Mouse (Mus musculus): Measurements from ENCODE around the gene Tes3-ps.

DNA sequence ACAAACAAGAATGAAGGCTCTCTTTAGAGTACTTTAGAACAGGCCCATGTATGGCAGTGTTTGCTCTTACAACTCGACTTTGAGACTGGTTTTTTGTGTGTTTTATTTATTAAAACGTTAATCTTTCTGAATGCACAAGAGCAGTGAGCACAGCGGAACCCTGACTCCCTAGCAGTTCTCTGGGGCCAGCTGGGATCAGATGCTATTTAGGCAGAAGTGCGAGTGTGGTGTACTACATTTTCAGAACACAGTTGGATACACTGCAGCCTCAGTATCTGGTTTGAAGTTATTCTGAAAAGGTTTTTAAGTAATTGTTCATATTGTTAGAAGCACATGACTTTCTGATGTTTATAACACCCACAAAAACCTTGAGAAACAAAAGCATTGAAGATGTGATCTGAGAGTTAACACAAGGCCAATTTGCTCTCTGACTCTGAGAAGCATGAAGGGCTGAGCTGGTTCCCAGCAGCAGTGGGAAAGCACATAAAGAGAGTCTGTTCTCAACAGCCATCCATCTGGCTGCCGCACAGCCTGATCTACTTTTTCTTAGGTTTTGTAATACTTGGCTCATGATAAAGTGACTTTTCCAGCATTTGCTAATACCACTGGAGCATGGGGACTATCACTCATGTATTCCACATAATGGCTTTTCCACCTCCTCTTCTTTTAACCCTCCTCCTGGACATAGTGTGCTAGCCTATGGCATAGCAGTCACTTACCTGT lies 32.3 kb upstream of the Tes3-ps start:
- no peak for TF ChIP-seq GATA1 (IDR thresholded peaks at IDR 0.05; ENCODE audit: low read depth, low read length)
- TF ChIP-seq TBP (IDR thresholded peaks at IDR 0.05; ENCODE audit: low read depth, low read length) = no peak
- no peak for TF ChIP-seq CTCF (IDR thresholded peaks at IDR 0.05 in 2 of 3, conservative IDR thresholded peaks at IDR 0.05 in 1 of 3; ENCODE audit: control insufficient read depth in 1 of 3, insufficient read depth in 1 of 3, low read depth in 2 of 3, low read length in 3 of 3, poor library complexity in 1 of 3, severe bottlenecking in 1 of 3)
- TF ChIP-seq TCF12 (IDR thresholded peaks at IDR 0.05; ENCODE audit: low read depth, low read length) = no peak
- no peak for TF ChIP-seq NELFE (IDR thresholded peaks at IDR 0.05; ENCODE audit: low read depth, low read length)
- TF ChIP-seq ZMIZ1 (IDR thresholded peaks at IDR 0.05; ENCODE audit: low read depth, low read length) = no peak
- TF ChIP-seq KAT2A (conservative IDR thresholded peaks at IDR 0.05; ENCODE audit: low read depth, low read length) = no peak
- no peak for TF ChIP-seq POLR2AphosphoS2 (IDR thresholded peaks at IDR 0.05; ENCODE audit: low read length)
- no peak for TF ChIP-seq BHLHE40 (IDR thresholded peaks at IDR 0.05; ENCODE audit: borderline replicate concordance, low read depth, low read length)
